Mouse (Mus musculus) heart, embryonic 15.5 days (tissue): ENCODE measurements at regions not wholly inside any gene's neighbourhood (a gene's known extent, or its start where the extent isn't known, plus 50 kb on each side); places are given as distances from the start of the nearest gene placed in this dataset.
"Not testable (repeated sequence)": the region's sequence is repeated elsewhere in the genome, so short reads cannot be mapped to it uniquely, and the experiment has no call there.

ENCODE experiments used
- ATAC-seq: fragments of 200-750 bp; cut with Nextera tagmentation; replicated peaks from 2 replicates; pipeline ENCODE4 v1.8.0; 2017; ENCODE audit warnings: low read depth, moderate TSS enrichment; ENCODE audit not compliant: insufficient number of reproducible peaks, insufficient read depth, low FRiP score
- H3K27ac ChIP-seq: fragments of 300-500 bp; sonication (generic); 2 replicates; pipeline ENCODE4 v1.5.1; 2015; ENCODE audit warnings: mild to moderate bottlenecking, inconsistent platforms
- H3K27me3 ChIP-seq: fragments of 300-500 bp; sonication (generic); 2 replicates; pipeline ENCODE4 v1.6.1; 2015; ENCODE audit warnings: inconsistent platforms
- H3K36me3 ChIP-seq: fragments of 300-500 bp; sonication (generic); 2 replicates; pipeline ENCODE4 v1.6.1; 2015; ENCODE audit warnings: mild to moderate bottlenecking, inconsistent platforms
- H3K4me1 ChIP-seq: fragments of 300-500 bp; sonication (generic); replicated peaks from 2 replicates; pipeline ENCODE4 v1.6.1; 2015; ENCODE audit warnings: inconsistent platforms
- H3K4me2 ChIP-seq: fragments of 300-500 bp; sonication (generic); 2 replicates; pipeline ENCODE4 v1.6.1; 2015; ENCODE audit warnings: inconsistent platforms, mild to moderate bottlenecking, moderate library complexity
- H3K4me3 ChIP-seq: fragments of 300-500 bp; sonication (generic); 2 replicates; pipeline ENCODE4 v1.5.1; 2015; ENCODE audit warnings: mild to moderate bottlenecking, inconsistent platforms
- H3K9ac ChIP-seq: fragments of 300-500 bp; sonication (generic); 2 replicates; pipeline ENCODE4 v1.6.1; 2015; ENCODE audit warnings: mild to moderate bottlenecking, inconsistent platforms
- H3K9me3 ChIP-seq: fragments of 300-500 bp; sonication (generic); replicated peaks from 2 replicates; pipeline ENCODE4 v1.6.1; 2016; ENCODE audit warnings: inconsistent platforms
- WGBS: fragments of 180-500 bp; shearing (Covaris S2); methylation state at CpG from one replicate; pipeline ENCODE4 v1.1.7; 2015; ENCODE audit warnings: mixed read lengths; 5-methylcytosine and 5-hydroxymethylcytosine counted together

GRCm38 (mm10) chr1:7671566-7671965, 2863.9 kb downstream of the Gm37988 start:
- Histone ChIP-seq H3K4me1 (no peaks in the 10 kb centered on the region), H3K36me3 (no peaks in the 10 kb centered on the region), H3K4me2 (no peak overlapping the region), H3K27ac (no peak overlapping the region), H3K27me3 (no peaks in the 10 kb centered on the region), H3K9ac (no peak overlapping the region), H3K4me3 (no peak overlapping the region), H3K9me3 (no peaks in the 10 kb centered on the region)
- no peak for ATAC-seq

- not testable (repeated sequence) for ATAC-seq, H3K27ac ChIP-seq, H3K4me1 ChIP-seq, H3K4me2 ChIP-seq, H3K9ac ChIP-seq, H3K27me3 ChIP-seq, H3K36me3 ChIP-seq, H3K4me3 ChIP-seq, H3K9me3 ChIP-seq
- WGBS: 75% methylated on average over 6 of the region's 6 CpGs
These were observed 2901.5 kb downstream of the Gm37988 start for GRCm38 (mm10) chr1:7709206-7709605.

- Histone ChIP-seq H3K27ac (no peak overlapping the region), H3K4me1 (no peaks in the 10 kb centered on the region), H3K4me3 (no peak overlapping the region), H3K4me2 (no peak overlapping the region), H3K27me3 (no peaks in the 10 kb centered on the region), H3K9me3 (no peaks in the 10 kb centered on the region), H3K9ac (no peak overlapping the region), H3K36me3 (no peaks in the 10 kb centered on the region)
- ATAC-seq: no peak
- WGBS: 59% methylated on average over 1 of the region's 1 CpGs
These were observed 2925.0 kb downstream of the Gm37988 start for GRCm38 (mm10) chr1:7732725-7733124.

GRCm38 (mm10) chr1:7737331-7737730, 2929.6 kb downstream of the Gm37988 start:
- Histone ChIP-seq H3K4me2 (no peak overlapping the region), H3K9ac (no peak overlapping the region), H3K27ac (no peak overlapping the region), H3K9me3 (no peaks in the 10 kb centered on the region), H3K4me1 (no peaks in the 10 kb centered on the region), H3K27me3 (no peaks in the 10 kb centered on the region), H3K4me3 (no peak overlapping the region), H3K36me3 (no peaks in the 10 kb centered on the region)
- no peak for ATAC-seq
- WGBS: 80% methylated on average over 4 of the region's 4 CpGs

- H3K9me3 ChIP-seq: no peaks in the 10 kb centered on the region
- H3K27ac ChIP-seq: no peak overlapping the region
- no peak overlapping the region for H3K4me3 ChIP-seq
- H3K36me3 ChIP-seq: no peaks in the 10 kb centered on the region
- no peaks in the 10 kb centered on the region for H3K27me3 ChIP-seq
- H3K4me1 ChIP-seq: no peaks in the 10 kb centered on the region
- ATAC-seq: no peak
- H3K4me2 ChIP-seq: no peak overlapping the region
- no peak overlapping the region for H3K9ac ChIP-seq
- WGBS: 39% methylated on average over 5 of the region's 5 CpGs
These were observed 2938.2 kb downstream of the Gm37988 start for GRCm38 (mm10) chr1:7745887-7746286.

GRCm38 (mm10) chr1:7776720-7777119, 2969.0 kb downstream of the Gm37988 start:
- Histone ChIP-seq H3K4me2 (no peak overlapping the region), H3K27me3 (no peaks in the 10 kb centered on the region), H3K4me3 (no peak overlapping the region), H3K9ac (no peak overlapping the region), H3K36me3 (no peaks in the 10 kb centered on the region), H3K27ac (0 out of 2 replicates have a peak overlapping the region, but pooled peaks have one; percentile 33), H3K4me1 (peaks cover 13% of the 10 kb centered on the region), H3K9me3 (no peaks in the 10 kb centered on the region)
- WGBS: 18% methylated on average over 1 of the region's 1 CpGs
- no peak for ATAC-seq

- no peak overlapping the region for H3K9ac ChIP-seq
- no peak overlapping the region for H3K4me3 ChIP-seq
- H3K27ac ChIP-seq: peak overlapping the region; percentile 65
- H3K36me3 ChIP-seq: no peaks in the 10 kb centered on the region
- ATAC-seq: peak; percentile 80
- H3K4me1 ChIP-seq: peaks cover 13% of the 10 kb centered on the region
- WGBS: 6% methylated on average over 11 of the region's 11 CpGs
- peak overlapping the region; percentile 36 for H3K4me2 ChIP-seq
- no peaks in the 10 kb centered on the region for H3K27me3 ChIP-seq
- H3K9me3 ChIP-seq: no peaks in the 10 kb centered on the region
These were observed 2969.7 kb downstream of the Gm37988 start for GRCm38 (mm10) chr1:7777191-7778044.

- not testable (repeated sequence) for H3K27me3 ChIP-seq, H3K9ac ChIP-seq, H3K4me2 ChIP-seq, H3K27ac ChIP-seq, H3K4me3 ChIP-seq, ATAC-seq, H3K9me3 ChIP-seq, H3K36me3 ChIP-seq
- H3K4me1 ChIP-seq: peaks cover 13% of the 10 kb centered on the region
- 43% methylated on average over 5 of the region's 5 CpGs for WGBS
These were observed 2970.4 kb downstream of the Gm37988 start for GRCm38 (mm10) chr1:7778045-7778565.

- Histone ChIP-seq H3K27ac (no peak overlapping the region), H3K9me3 (no peaks in the 10 kb centered on the region), H3K4me1 (peaks cover 13% of the 10 kb centered on the region), H3K4me3 (no peak overlapping the region), H3K36me3 (no peaks in the 10 kb centered on the region), H3K27me3 (no peaks in the 10 kb centered on the region), H3K4me2 (no peak overlapping the region), H3K9ac (no peak overlapping the region)
- ATAC-seq: no peak
- WGBS: 69% methylated on average over 2 of the region's 2 CpGs
These were observed 2971.0 kb downstream of the Gm37988 start for GRCm38 (mm10) chr1:7778657-7779056.

- H3K4me1 ChIP-seq: no peaks in the 10 kb centered on the region
- no peak overlapping the region for H3K9ac ChIP-seq
- H3K9me3 ChIP-seq: no peaks in the 10 kb centered on the region
These were observed 3016.3 kb downstream of the Gm37988 start for GRCm38 (mm10) chr1:7823969-7824368.

More at GRCm38 (mm10) chr1:7823969-7824368, 3016.3 kb downstream of the Gm37988 start:
- Histone ChIP-seq H3K27me3 (no peaks in the 10 kb centered on the region), H3K4me2 (no peak overlapping the region), H3K36me3 (no peaks in the 10 kb centered on the region), H3K27ac (no peak overlapping the region), H3K4me3 (no peak overlapping the region)
- WGBS: 90% methylated on average over 2 of the region's 2 CpGs
- no peak for ATAC-seq
